Mouse (Mus musculus): ENCODE results near the gene Meiob.

- TF ChIP-seq ZNF384 (IDR thresholded peaks at IDR 0.05; ENCODE audit: low read depth, low read length) (no peak), CHD2 (IDR thresholded peaks at IDR 0.05; ENCODE audit: low read depth, low read length) (no peak), ZC3H11A (IDR thresholded peaks at IDR 0.05; ENCODE audit: borderline replicate concordance, low read depth, low read length) (no peak), MAFK (IDR thresholded peaks at IDR 0.05; ENCODE audit: insufficient read depth, low read depth, low read length) (no peak)
Observed at GRCm38 (mm10) chr17:24886932-24887271, 82.8 kb downstream of the Meiob start.
